Mouse (Mus musculus): ENCODE data around the gene Krcc1. TPM values are rescaled to one million over a fixed set of nuclear protein-coding genes. Genes with fewer than 3 reads are reported as not detected.
"Not testable (repeated sequence)": the region's sequence is repeated elsewhere in the genome, so short reads cannot be mapped to it uniquely, and the experiment has no call there.

The Krcc1 gene
- polyA plus RNA-seq, 1 experiment, result 59.1 TPM

DNA sequence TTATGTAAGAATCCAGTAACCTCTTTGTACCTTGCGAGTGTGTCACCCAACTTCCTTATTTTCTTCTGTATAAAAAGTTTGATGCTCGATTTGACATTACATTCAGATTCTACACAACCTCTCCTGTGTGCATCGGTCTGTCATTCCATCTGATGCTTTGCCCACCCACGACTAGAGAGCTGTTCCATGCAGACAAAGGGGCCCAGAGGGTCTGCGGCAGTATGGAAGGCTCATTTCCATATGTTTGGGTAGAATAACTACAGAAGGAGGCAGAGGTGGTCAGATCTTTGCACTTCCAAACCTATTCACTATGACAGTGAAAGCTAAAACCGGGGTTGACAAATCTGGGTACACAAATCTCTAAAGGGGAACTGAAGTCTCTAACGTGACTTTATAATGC is 3.9 kb upstream of the Krcc1 start:
- H3K9ac ChIP-seq (ENCODE audit: low read depth, poor library complexity, severe bottlenecking); H3K27me3 ChIP-seq (ENCODE audit: control insufficient read depth, insufficient read depth, low read length, poor library complexity, severe bottlenecking): not testable (repeated sequence)

GRCm38 (mm10) chr6:71268929-71269685 is 2.4 kb upstream of the Krcc1 start:
- TF ChIP-seq CTCF (IDR thresholded peaks at IDR 0.05; ENCODE audit: low read depth, low read length), result peak; percentile 4
- no peak for TF ChIP-seq POLR2A (IDR thresholded peaks at IDR 0.05; ENCODE audit: insufficient read depth, low read length)
- no peak for TF ChIP-seq EP300 (IDR thresholded peaks at IDR 0.05; ENCODE audit: insufficient read depth, low read depth, low read length)
- H3K4me1 ChIP-seq (ENCODE audit: control insufficient read depth, insufficient read depth, low read length), result no peaks in the 10 kb centered on the region
- no peak overlapping the region for H3K4me3 ChIP-seq (ENCODE audit: low read depth, low read length)
- H3K9ac ChIP-seq (ENCODE audit: low read depth, poor library complexity, severe bottlenecking), result peak overlapping the region; percentile 56
- no peaks in the 10 kb centered on the region for H3K27me3 ChIP-seq (ENCODE audit: control insufficient read depth, insufficient read depth, low read length, poor library complexity, severe bottlenecking)
- H3K27ac ChIP-seq (ENCODE audit: insufficient read depth, low read length), result peak overlapping the region; percentile 92
- H3K36me3 ChIP-seq (ENCODE audit: control insufficient read depth, insufficient read depth, low read length, poor library complexity, severe bottlenecking), result no peaks in the 10 kb centered on the region
- H3K9me3 ChIP-seq (replicated peaks; ENCODE audit: control insufficient read depth, insufficient read depth, low read length, poor library complexity, severe bottlenecking), result no peaks in the 10 kb centered on the region

More for the DNA sequence above, 3.9 kb upstream of the Krcc1 start:
- not testable (repeated sequence) for H3K4me1 ChIP-seq (ENCODE audit: control insufficient read depth, insufficient read depth, low read length); H3K9me3 ChIP-seq (replicated peaks; ENCODE audit: control insufficient read depth, insufficient read depth, low read length, poor library complexity, severe bottlenecking); H3K4me3 ChIP-seq (ENCODE audit: low read depth, low read length); H3K36me3 ChIP-seq (ENCODE audit: control insufficient read depth, insufficient read depth, low read length, poor library complexity, severe bottlenecking)
- H3K27ac ChIP-seq (ENCODE audit: insufficient read depth, low read length), result peak overlapping the region; percentile 55; the same call in 1 of the 2 replicates
- peak; percentile 50; the same call in 1 of the 2 replicates for TF ChIP-seq EP300 (IDR thresholded peaks at IDR 0.05; ENCODE audit: insufficient read depth, low read depth, low read length)

- not testable (repeated sequence) for H3K27me3 ChIP-seq (ENCODE audit: control insufficient read depth, insufficient read depth, low read length, poor library complexity, severe bottlenecking); H3K36me3 ChIP-seq (ENCODE audit: control insufficient read depth, insufficient read depth, low read length, poor library complexity, severe bottlenecking); H3K4me1 ChIP-seq (ENCODE audit: control insufficient read depth, insufficient read depth, low read length); H3K9me3 ChIP-seq (replicated peaks; ENCODE audit: control insufficient read depth, insufficient read depth, low read length, poor library complexity, severe bottlenecking); H3K4me3 ChIP-seq (ENCODE audit: low read depth, low read length)
- Histone ChIP-seq H3K9ac (ENCODE audit: low read depth, poor library complexity, severe bottlenecking) (peak overlapping the region; percentile 56), H3K27ac (ENCODE audit: insufficient read depth, low read length) (peak overlapping the region; percentile 59)
These were observed 1.8 kb upstream of the Krcc1 start for GRCm38 (mm10) chr6:71269686-71270050.

DNA sequence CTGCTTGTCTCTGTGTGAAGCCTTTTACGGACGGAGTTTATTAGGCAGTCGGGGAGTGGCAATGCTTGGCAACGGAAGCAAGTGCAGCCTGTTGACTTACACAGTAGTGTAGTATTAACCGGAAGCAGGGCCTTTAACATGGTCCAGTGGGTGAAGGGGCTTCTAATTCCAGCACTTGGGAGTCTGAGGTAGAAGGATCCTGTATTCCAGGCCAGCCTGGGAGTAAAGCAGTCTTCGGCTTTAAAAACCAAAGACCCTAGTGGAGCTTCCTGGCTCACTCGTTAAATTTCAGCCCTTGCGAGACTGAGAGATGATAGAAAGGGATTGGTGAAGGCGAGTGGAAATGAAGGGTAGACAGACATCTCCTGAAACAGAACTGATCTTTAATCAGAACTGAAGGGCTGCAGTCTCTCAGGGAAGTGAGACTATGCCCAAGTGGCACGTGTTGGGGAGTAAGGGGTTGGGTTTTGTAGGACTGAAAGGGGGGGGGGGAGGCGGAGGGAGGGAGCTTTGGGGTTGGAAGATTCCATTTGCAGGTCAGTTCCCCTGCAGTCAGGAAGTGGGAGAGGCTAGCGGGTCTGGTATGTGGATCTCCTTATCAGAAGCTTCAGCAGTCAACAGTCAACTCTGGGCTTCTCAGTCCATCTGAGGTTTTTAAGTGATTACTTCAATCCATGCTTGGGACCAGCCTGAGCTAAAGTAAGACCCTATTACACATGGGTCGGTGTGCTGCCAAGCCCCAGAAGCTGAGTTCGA is 998 bp upstream of the Krcc1 start:
- Histone ChIP-seq H3K4me1 (ENCODE audit: control insufficient read depth, insufficient read depth, low read length) (no peaks in the 10 kb centered on the region), H3K9ac (ENCODE audit: low read depth, poor library complexity, severe bottlenecking) (peak overlapping the region; percentile 86)
- peak; percentile 70 for TF ChIP-seq POLR2A (IDR thresholded peaks at IDR 0.05; ENCODE audit: insufficient read depth, low read length)
- no peak for TF ChIP-seq EP300 (IDR thresholded peaks at IDR 0.05; ENCODE audit: insufficient read depth, low read depth, low read length)

GRCm38 (mm10) chr6:71271057-71271388 is 454 bp upstream of the Krcc1 start:
- TF ChIP-seq POLR2A (IDR thresholded peaks at IDR 0.05; ENCODE audit: insufficient read depth, low read length), result no peak
- no peak for TF ChIP-seq EP300 (IDR thresholded peaks at IDR 0.05; ENCODE audit: insufficient read depth, low read depth, low read length)
- no peak for TF ChIP-seq CTCF (IDR thresholded peaks at IDR 0.05; ENCODE audit: low read depth, low read length)
- no peaks in the 10 kb centered on the region for H3K36me3 ChIP-seq (ENCODE audit: control insufficient read depth, insufficient read depth, low read length, poor library complexity, severe bottlenecking)

More for the DNA sequence above, 998 bp upstream of the Krcc1 start:
- Histone ChIP-seq H3K27me3 (ENCODE audit: control insufficient read depth, insufficient read depth, low read length, poor library complexity, severe bottlenecking) (no peaks in the 10 kb centered on the region), H3K27ac (ENCODE audit: insufficient read depth, low read length) (peak overlapping the region; percentile 97), H3K36me3 (ENCODE audit: control insufficient read depth, insufficient read depth, low read length, poor library complexity, severe bottlenecking) (no peaks in the 10 kb centered on the region), H3K9me3 (replicated peaks; ENCODE audit: control insufficient read depth, insufficient read depth, low read length, poor library complexity, severe bottlenecking) (no peaks in the 10 kb centered on the region), H3K4me3 (ENCODE audit: low read depth, low read length) (peak overlapping the region; percentile 96)

GRCm38 (mm10) chr6:71272316-71272741 is 852 bp downstream of the Krcc1 start:
- H3K9ac ChIP-seq (ENCODE audit: low read depth, poor library complexity, severe bottlenecking), result peak overlapping the region; percentile 98
- H3K4me1 ChIP-seq (ENCODE audit: control insufficient read depth, insufficient read depth, low read length), result no peaks in the 10 kb centered on the region
- peak overlapping the region; percentile 82 for H3K27ac ChIP-seq (ENCODE audit: insufficient read depth, low read length)
- TF ChIP-seq EP300 (IDR thresholded peaks at IDR 0.05; ENCODE audit: insufficient read depth, low read depth, low read length), result no peak
- no peak for TF ChIP-seq CTCF (IDR thresholded peaks at IDR 0.05; ENCODE audit: low read depth, low read length)
- no peak for TF ChIP-seq POLR2A (IDR thresholded peaks at IDR 0.05; ENCODE audit: insufficient read depth, low read length)
- no peaks in the 10 kb centered on the region for H3K36me3 ChIP-seq (ENCODE audit: control insufficient read depth, insufficient read depth, low read length, poor library complexity, severe bottlenecking)
- H3K4me3 ChIP-seq (ENCODE audit: low read depth, low read length), result peak overlapping the region; percentile 89
- H3K27me3 ChIP-seq (ENCODE audit: control insufficient read depth, insufficient read depth, low read length, poor library complexity, severe bottlenecking), result no peaks in the 10 kb centered on the region
- H3K9me3 ChIP-seq (replicated peaks; ENCODE audit: control insufficient read depth, insufficient read depth, low read length, poor library complexity, severe bottlenecking), result no peaks in the 10 kb centered on the region

More at GRCm38 (mm10) chr6:71271057-71271388, 454 bp upstream of the Krcc1 start:
- Histone ChIP-seq H3K4me3 (ENCODE audit: low read depth, low read length) (peak overlapping the region; percentile 96), H3K27ac (ENCODE audit: insufficient read depth, low read length) (peak overlapping the region; percentile 87), H3K4me1 (ENCODE audit: control insufficient read depth, insufficient read depth, low read length) (no peaks in the 10 kb centered on the region), H3K9me3 (replicated peaks; ENCODE audit: control insufficient read depth, insufficient read depth, low read length, poor library complexity, severe bottlenecking) (no peaks in the 10 kb centered on the region), H3K27me3 (ENCODE audit: control insufficient read depth, insufficient read depth, low read length, poor library complexity, severe bottlenecking) (no peaks in the 10 kb centered on the region), H3K9ac (ENCODE audit: low read depth, poor library complexity, severe bottlenecking) (peak overlapping the region; percentile 86)

All from ES-Bruce4 (cell line).